In genomic region chr16:18632059-18632458, GRCm38 (mm10) we compare ENCODE assay signal across 11 mouse cellular contexts. TPM values are rescaled to one million over a fixed set of nuclear protein-coding genes. Genes with fewer than 3 reads are reported as not detected.
DNase-seq lines count a peak whose midpoint lies in the region; ATAC-seq and TF ChIP-seq lines count a peak whose summit lies in the region.
"Had no signal": no experiment of that assay in that cellular context is flagged by ENCODE, and none has a peak within 500 bp of the region (broad histone marks: within the 10 kb centered on the region; RNA-seq: fewer than 3 reads in every experiment).

No protein-coding gene starts in this region.

- peak; percentile 17; the same call in 1 of the 2 replicates for TF ChIP-seq CTCF in heart, postnatal 0 days (IDR thresholded peaks at IDR 0.05; ENCODE audit: low read depth)
- peak in 2 of 3 experiments; percentile 30 to 39; a peak in 4 of 6 replicates for TF ChIP-seq CTCF in MEL (IDR thresholded peaks at IDR 0.05 in 2 of 3, conservative IDR thresholded peaks at IDR 0.05 in 1 of 3; ENCODE audit: control insufficient read depth in 1 of 3, insufficient read depth in 1 of 3, low read depth in 2 of 3, low read length in 3 of 3, poor library complexity in 1 of 3, severe bottlenecking in 1 of 3)
- TF ChIP-seq CTCF in embryonic fibroblast, embryonic 13.5 days (IDR thresholded peaks at IDR 0.05; ENCODE audit: borderline replicate concordance, insufficient read depth, low read length) = peak; percentile 24; the same call in 1 of the 2 replicates

- no peak for TF ChIP-seq POLR2A in MEL (IDR thresholded peaks at IDR 0.05; ENCODE audit: control insufficient read depth in 1 of 2, insufficient read depth in 1 of 2, low read depth in 1 of 2, low read length in 2 of 2, poor library complexity in 1 of 2)
- TF ChIP-seq POLR2A in embryonic fibroblast, embryonic 13.5 days (IDR thresholded peaks at IDR 0.05; ENCODE audit: low read depth, low read length) = no peak

- TF ChIP-seq RAD21 in MEL (IDR thresholded peaks at IDR 0.05; ENCODE audit: low read depth, low read length) = no peak; the same call in 1 of the 2 replicates

- no peak for DNase-seq in heart, postnatal 0 days (ENCODE audit: low spot score)
- no peak for DNase-seq in heart, postnatal 14 days
- peak; percentile 68 for DNase-seq in midbrain, embryonic 11.5 days (ENCODE audit: low spot score, missing footprints)
- DNase-seq in MEL (ENCODE audit: low read depth, low spot score) = peak; percentile 27
- no peak for DNase-seq in heart, adult 9 months (ENCODE audit: low spot score in 2 of 2)
- DNase-seq: liver, embryonic 13.5 days had no signal

- H3K4me1 ChIP-seq in heart, postnatal 0 days (ENCODE audit: control insufficient read depth, insufficient read depth) = no peaks in the 10 kb centered on the region
- H3K4me1 ChIP-seq in midbrain, embryonic 11.5 days (ENCODE audit: control insufficient read depth, insufficient read depth, low read length) = peaks cover 11% of the 10 kb centered on the region; the same call in 1 of the 2 replicates
- peaks cover 27% of the 10 kb centered on the region for H3K4me1 ChIP-seq in midbrain, embryonic 15.5 days
- H3K4me1 ChIP-seq in MEL (ENCODE audit: control insufficient read depth in 1 of 2, insufficient read depth in 2 of 2, low read length in 2 of 2) = peaks cover 4 to 11% of the 10 kb centered on the region in 2 experiments
- H3K4me1 ChIP-seq in embryonic fibroblast, embryonic 13.5 days (ENCODE audit: control insufficient read depth, insufficient read depth, low read length) = no peaks in the 10 kb centered on the region

- H3K9ac ChIP-seq in heart, postnatal 0 days (replicated peaks; ENCODE audit: low read depth, low read length) = no peak overlapping the region
- no peak overlapping the region for H3K9ac ChIP-seq in midbrain, embryonic 11.5 days (ENCODE audit: low read length)
- no peak overlapping the region for H3K9ac ChIP-seq in midbrain, embryonic 15.5 days
- no peak overlapping the region for H3K9ac ChIP-seq in MEL (ENCODE audit: control insufficient read depth, low read depth, low read length, poor library complexity, severe bottlenecking)
- H3K9ac ChIP-seq: liver, embryonic 13.5 days; neural tube, embryonic 12.5 days had no signal

- no peak overlapping the region for H3K4me3 ChIP-seq in heart, postnatal 0 days (ENCODE audit: low read depth, low read length)
- H3K4me3 ChIP-seq in midbrain, embryonic 11.5 days (ENCODE audit: low read depth, low read length) = no peak overlapping the region
- no peak overlapping the region for H3K4me3 ChIP-seq in midbrain, embryonic 15.5 days
- H3K4me3 ChIP-seq in MEL (ENCODE audit: control insufficient read depth in 1 of 2, insufficient read depth in 1 of 2, low read depth in 2 of 2, low read length in 2 of 2) = no peak overlapping the region
- H3K4me3 ChIP-seq in embryonic fibroblast, embryonic 13.5 days (ENCODE audit: insufficient read depth, low read length) = no peak overlapping the region
- H3K4me3 ChIP-seq: hindbrain, embryonic 10.5 days; liver, embryonic 13.5 days; neural tube, embryonic 12.5 days had no signal

- H3K4me2 ChIP-seq in heart, postnatal 0 days (ENCODE audit: low read depth, low read length) = no peak overlapping the region
- H3K4me2 ChIP-seq in midbrain, embryonic 11.5 days = no peak overlapping the region
- H3K4me2 ChIP-seq in midbrain, embryonic 15.5 days = no peak overlapping the region
- H3K4me2 ChIP-seq: liver, embryonic 13.5 days; neural tube, embryonic 12.5 days had no signal

- ATAC-seq in heart, postnatal 0 days (ENCODE audit: insufficient read depth, low read depth) = no peak
- no peak for ATAC-seq in midbrain, embryonic 11.5 days (ENCODE audit: low FRiP score)
- ATAC-seq in midbrain, embryonic 15.5 days (replicated peaks) = no peak
- no peak for ATAC-seq in activated CD4-positive, CD25-positive, alpha-beta regulatory T cell, adult 4 months

- H3K27ac ChIP-seq in heart, postnatal 0 days (ENCODE audit: low read depth) = no peak overlapping the region
- H3K27ac ChIP-seq in midbrain, embryonic 11.5 days (ENCODE audit: low read depth, low read length) = no peak overlapping the region
- H3K27ac ChIP-seq in midbrain, embryonic 15.5 days = no peak overlapping the region
- no peak overlapping the region for H3K27ac ChIP-seq in MEL (ENCODE audit: control insufficient read depth, low read depth, low read length)
- H3K27ac ChIP-seq in embryonic fibroblast, embryonic 13.5 days (ENCODE audit: insufficient read depth, low read length) = no peak overlapping the region
- H3K27ac ChIP-seq: liver, embryonic 13.5 days; neural tube, embryonic 12.5 days had no signal

- peaks cover 17% of the 10 kb centered on the region for H3K27me3 ChIP-seq in heart, postnatal 0 days (ENCODE audit: control insufficient read depth, insufficient read depth, low read length)
- H3K27me3 ChIP-seq in midbrain, embryonic 11.5 days (ENCODE audit: control insufficient read depth, insufficient read depth, low read length) = peaks cover 12% of the 10 kb centered on the region
- no peaks in the 10 kb centered on the region for H3K27me3 ChIP-seq in midbrain, embryonic 15.5 days (replicated peaks)
- H3K27me3 ChIP-seq in MEL (ENCODE audit: control insufficient read depth in 1 of 2, insufficient read depth in 2 of 2, low read length in 2 of 2) = peaks cover 1 to 3% of the 10 kb centered on the region in 2 experiments; a peak in 2 of 4 replicates

- no peaks in the 10 kb centered on the region for H3K36me3 ChIP-seq in heart, postnatal 0 days (replicated peaks; ENCODE audit: control insufficient read depth, insufficient read depth, low read length)
- no peaks in the 10 kb centered on the region for H3K36me3 ChIP-seq in midbrain, embryonic 11.5 days (ENCODE audit: control insufficient read depth, insufficient read depth, low read length)
- H3K36me3 ChIP-seq in midbrain, embryonic 15.5 days (replicated peaks) = no peaks in the 10 kb centered on the region
- peaks cover 0 to 5% of the 10 kb centered on the region in 2 experiments; a peak in 1 of 4 replicates for H3K36me3 ChIP-seq in MEL (ENCODE audit: control insufficient read depth in 1 of 2, insufficient read depth in 2 of 2, low read length in 2 of 2)
- H3K36me3 ChIP-seq: hindbrain, embryonic 10.5 days; liver, embryonic 13.5 days; neural tube, embryonic 12.5 days had no signal

- H3K79me2 ChIP-seq in MEL (ENCODE audit: control insufficient read depth, insufficient read depth, low read length, poor library complexity) = no peaks in the 10 kb centered on the region; the same call in 1 of the 2 replicates

- 59% methylated on average over 3 of the region's 3 CpGs for WGBS in heart, postnatal 0 days
- WGBS in midbrain, embryonic 11.5 days = 55% methylated on average over 3 of the region's 3 CpGs
- WGBS in midbrain, embryonic 15.5 days = 52% methylated on average over 3 of the region's 3 CpGs

- H3K9me3 ChIP-seq in heart, postnatal 0 days (replicated peaks; ENCODE audit: control insufficient read depth, low read length) = no peaks in the 10 kb centered on the region
- no peaks in the 10 kb centered on the region for H3K9me3 ChIP-seq in midbrain, embryonic 11.5 days (ENCODE audit: control insufficient read depth, low read length)
- H3K9me3 ChIP-seq in midbrain, embryonic 15.5 days = no peaks in the 10 kb centered on the region
- no peaks in the 10 kb centered on the region for H3K9me3 ChIP-seq in MEL (replicated peaks; ENCODE audit: insufficient read depth, low read length)
- H3K9me3 ChIP-seq: hindbrain, embryonic 10.5 days; liver, embryonic 13.5 days; neural tube, embryonic 12.5 days had no signal

- no peak for TF ChIP-seq EP300 in heart, postnatal 0 days (IDR thresholded peaks at IDR 0.05; ENCODE audit: low read depth)
- no peak for TF ChIP-seq EP300 in MEL (IDR thresholded peaks at IDR 0.05; ENCODE audit: low read depth in 1 of 2, low read length in 2 of 2)

- intact Hi-C loops in heart, postnatal 14 days (cut with DNase I) = no loop called here

RNA-seq across cellular contexts. Expression of gene Sept5, which starts 2.3 kb away (rescaled TPM):
- 8.7 and 12.3 TPM in 2 replicates for total RNA-seq in heart, postnatal 0 days (2014; rRNA removed; ENCODE audit: low replicate concordance)
- polyA plus RNA-seq in heart, postnatal 0 days (2015; fragmentation: Nextera tagmentation; extraction: Ambion mirVana) = 3.8 and 5.5 TPM in 2 replicates
- total RNA-seq in heart, postnatal 14 days (2021) = 1 to 10 TPM; 6.7 to 7.6 TPM
- 40.7 and 52.0 TPM in 2 replicates for polyA plus RNA-seq in midbrain, embryonic 11.5 days (2014; fragmentation: Nextera tagmentation; extraction: Ambion mirVana)
- 223 and 229 TPM in 2 replicates for polyA plus RNA-seq in midbrain, embryonic 15.5 days (2015; fragmentation: Nextera tagmentation; extraction: Ambion mirVana)
- total RNA-seq in MEL (2012; rRNA removed) = 7.4 and 8.3 TPM in 2 replicates
- 10 to 100 TPM in 1 of 2 experiments, not detected in 1; 29.3 TPM for polyA plus RNA-seq in MEL (2012; ENCODE audit: insufficient read depth in 1 of 2, insufficient read length in 2 of 2, low read depth in 1 of 2, low replicate concordance in 2 of 2, missing spikeins in 1 of 2)
- 82.3 and 89.3 TPM in 2 replicates for polyA plus RNA-seq in embryonic fibroblast, embryonic 13.5 days (2011; ENCODE audit: insufficient read length, low read depth, missing spikeins)
- polyA plus RNA-seq in activated CD4-positive, CD25-positive, alpha-beta regulatory T cell, adult 4 months (2017; shearing (Covaris generic)) = under 1 TPM; 0.28 to 0.51 TPM

RNA-seq across cellular contexts. Expression of gene Gm49601, which starts 5.8 kb away (rescaled TPM):
- not detected in 2 replicates for total RNA-seq in heart, postnatal 0 days (2014; rRNA removed; ENCODE audit: low replicate concordance)
- polyA plus RNA-seq in heart, postnatal 0 days (2015; fragmentation: Nextera tagmentation; extraction: Ambion mirVana) = 0.32 and 0.34 TPM in 2 replicates
- total RNA-seq in heart, postnatal 14 days (2021) = 1 to 10 TPM; 2.8 to 4.0 TPM
- 1.7 and 3.3 TPM in 2 replicates for polyA plus RNA-seq in midbrain, embryonic 11.5 days (2014; fragmentation: Nextera tagmentation; extraction: Ambion mirVana)
- 22.8 and 23.3 TPM in 2 replicates for polyA plus RNA-seq in midbrain, embryonic 15.5 days (2015; fragmentation: Nextera tagmentation; extraction: Ambion mirVana)
- 1.5 and 1.6 TPM in 2 replicates for total RNA-seq in MEL (2012; rRNA removed)
- polyA plus RNA-seq in MEL (2012; ENCODE audit: insufficient read depth in 1 of 2, insufficient read length in 2 of 2, low read depth in 1 of 2, low replicate concordance in 2 of 2, missing spikeins in 1 of 2) = 1 to 10 TPM in 1 of 2 experiments, not detected in 1; 4.6 TPM
- 17.8 and 20.1 TPM in 2 replicates for polyA plus RNA-seq in embryonic fibroblast, embryonic 13.5 days (2011; ENCODE audit: insufficient read length, low read depth, missing spikeins)
- polyA plus RNA-seq in activated CD4-positive, CD25-positive, alpha-beta regulatory T cell, adult 4 months (2017; shearing (Covaris generic)) = not detected

RNA-seq across cellular contexts. Expression of gene Gp1bb, which starts 9.9 kb away (rescaled TPM):
- total RNA-seq in heart, postnatal 0 days (2014; rRNA removed; ENCODE audit: low replicate concordance) = 2.1 and 5.4 TPM in 2 replicates
- polyA plus RNA-seq in heart, postnatal 0 days (2015; fragmentation: Nextera tagmentation; extraction: Ambion mirVana) = 3.0 TPM in 2 replicates
- total RNA-seq in heart, postnatal 14 days (2021) = under 1 TPM in 1 of 2 experiments, not detected in 1; 0.29 TPM
- 6.4 and 6.5 TPM in 2 replicates for polyA plus RNA-seq in midbrain, embryonic 11.5 days (2014; fragmentation: Nextera tagmentation; extraction: Ambion mirVana)
- polyA plus RNA-seq in midbrain, embryonic 15.5 days (2015; fragmentation: Nextera tagmentation; extraction: Ambion mirVana) = 13.1 and 13.7 TPM in 2 replicates
- total RNA-seq in MEL (2012; rRNA removed) = 0.35 and 0.42 TPM in 2 replicates
- polyA plus RNA-seq in MEL (2012; ENCODE audit: insufficient read depth in 1 of 2, insufficient read length in 2 of 2, low read depth in 1 of 2, low replicate concordance in 2 of 2, missing spikeins in 1 of 2) = under 1 TPM in 1 of 2 experiments, not detected in 1; 0.14 TPM
- 2.4 and 3.9 TPM in 2 replicates for polyA plus RNA-seq in embryonic fibroblast, embryonic 13.5 days (2011; ENCODE audit: insufficient read length, low read depth, missing spikeins)
- polyA plus RNA-seq in activated CD4-positive, CD25-positive, alpha-beta regulatory T cell, adult 4 months (2017; shearing (Covaris generic)) = not detected

RNA-seq across cellular contexts. Expression of gene Tbx1, which starts 41.6 kb away (rescaled TPM):
- total RNA-seq in heart, postnatal 0 days (2014; rRNA removed; ENCODE audit: low replicate concordance) = 2.1 TPM in 1 of 2 replicates, not detected in the other
- polyA plus RNA-seq in heart, postnatal 0 days (2015; fragmentation: Nextera tagmentation; extraction: Ambion mirVana) = 0.11 and 0.14 TPM in 2 replicates
- under 1 TPM; 0.48 to 0.76 TPM for total RNA-seq in heart, postnatal 14 days (2021)
- 0.63 and 0.87 TPM in 2 replicates for polyA plus RNA-seq in midbrain, embryonic 11.5 days (2014; fragmentation: Nextera tagmentation; extraction: Ambion mirVana)
- 0.80 and 0.98 TPM in 2 replicates for polyA plus RNA-seq in midbrain, embryonic 15.5 days (2015; fragmentation: Nextera tagmentation; extraction: Ambion mirVana)
- total RNA-seq in MEL (2012; rRNA removed) = not detected in 2 replicates
- polyA plus RNA-seq in MEL (2012; ENCODE audit: insufficient read depth in 1 of 2, insufficient read length in 2 of 2, low read depth in 1 of 2, low replicate concordance in 2 of 2, missing spikeins in 1 of 2) = not detected
- polyA plus RNA-seq in embryonic fibroblast, embryonic 13.5 days (2011; ENCODE audit: insufficient read length, low read depth, missing spikeins) = 2.8 and 3.3 TPM in 2 replicates
- polyA plus RNA-seq in activated CD4-positive, CD25-positive, alpha-beta regulatory T cell, adult 4 months (2017; shearing (Covaris generic)) = not detected

Comparison
In these comparisons a context has a peak if more than half of its experiments do, and no peak if none do; other contexts are left out.
1. DNase-seq: peak in midbrain, embryonic 11.5 days (single experiment) and MEL (single experiment); none in heart, postnatal 0 days (single experiment), heart, postnatal 14 days (0 of 2) and heart, adult 9 months (0 of 2).
2. Peak in every context shown above with its lines, with median percentiles within 50 percentile points of each other: CTCF ChIP-seq.